Mouse (Mus musculus): Measurements from ENCODE around the gene Fez2.
A peak's percentile ranks its signal among the peaks of the same experiment; 100 is the strongest.

The Fez2 gene

DNA sequence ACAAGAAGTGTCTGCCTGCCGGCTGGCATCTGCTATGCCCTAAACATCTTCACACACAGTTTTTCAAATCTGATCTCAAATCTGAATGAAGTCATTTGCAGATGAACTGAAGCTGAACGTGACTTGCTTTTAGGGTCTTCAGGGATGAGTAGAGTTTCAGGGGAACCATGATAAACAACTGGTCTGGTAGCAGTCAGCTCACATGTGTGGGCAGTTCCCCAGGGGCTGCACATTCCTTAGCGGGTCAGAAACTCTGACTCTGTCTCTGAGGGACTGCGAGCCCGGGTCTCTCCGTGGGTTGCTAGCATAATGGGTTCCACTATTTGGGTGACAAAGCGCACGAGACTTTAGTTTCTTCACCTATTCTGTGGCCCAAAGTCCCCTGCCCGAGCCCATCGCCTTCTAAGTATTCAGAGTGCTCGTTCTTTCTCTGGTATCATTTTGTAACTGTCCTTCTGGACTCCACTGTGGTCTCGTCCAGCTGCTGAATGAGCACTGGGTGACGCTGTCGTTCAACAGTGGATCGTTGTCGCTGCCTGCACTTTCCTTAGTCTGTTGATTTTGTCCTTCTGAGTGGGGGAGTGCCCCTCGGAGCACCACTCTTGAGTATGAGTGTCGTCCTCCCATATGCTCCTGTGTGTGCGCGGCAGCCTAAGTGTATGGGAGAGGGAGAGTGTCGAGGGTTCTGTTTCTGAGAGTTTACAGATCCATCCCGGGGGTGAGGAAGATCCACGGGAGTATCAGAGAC, 53.2 kb downstream of the Fez2 start:
- no peak for DNase-seq

GRCm38 (mm10) chr17:78361939-78362728, 55.8 kb downstream of the Fez2 start:
- DNase-seq: peak; percentile 70 to 77

GRCm38 (mm10) chr17:78358251-78358726, 59.7 kb downstream of the Fez2 start:
- no peak for DNase-seq

- DNase-seq: no peak
Measured at GRCm38 (mm10) chr17:78357753-78358152, 60.2 kb downstream of the Fez2 start.

DNA sequence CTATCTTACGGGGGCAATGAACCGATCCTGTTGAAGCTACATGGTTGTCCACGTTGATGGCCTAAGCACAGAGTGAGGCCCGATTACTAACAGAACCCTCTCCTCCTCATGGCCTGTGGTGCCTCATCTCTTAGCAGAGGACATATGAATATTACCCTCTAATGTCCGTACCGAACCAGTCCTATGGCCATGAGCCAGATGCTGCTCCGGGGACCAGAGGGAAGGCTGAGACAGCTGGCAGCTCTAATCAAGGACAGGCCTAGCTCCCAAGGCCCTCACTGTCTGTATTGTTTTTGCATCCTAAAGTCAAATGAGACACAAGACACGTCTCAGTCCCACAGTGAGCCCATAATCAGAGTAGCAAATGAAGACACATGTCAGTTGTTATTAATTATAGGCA, 62.3 kb downstream of the Fez2 start:
- no peak for DNase-seq

DNA sequence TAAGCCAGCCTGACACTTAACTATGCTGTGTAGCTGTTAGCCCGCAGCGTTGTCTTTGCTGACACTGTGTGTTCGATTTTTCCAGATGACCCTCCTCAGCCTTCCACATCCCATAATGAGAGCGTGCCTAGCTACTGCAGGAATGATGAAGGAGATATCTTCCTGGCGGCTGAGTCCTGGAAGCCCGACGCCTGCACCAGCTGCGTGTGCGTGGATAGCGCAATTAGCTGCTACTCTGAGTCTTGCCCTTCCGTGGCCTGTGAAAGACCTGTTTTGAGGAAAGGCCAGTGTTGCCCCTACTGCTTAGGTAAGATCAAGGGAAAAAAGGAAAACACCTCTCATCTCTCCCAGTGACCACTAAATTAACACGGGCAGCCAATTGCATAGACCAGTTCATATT, 63.1 kb downstream of the Fez2 start:
- no peak for DNase-seq

DNA sequence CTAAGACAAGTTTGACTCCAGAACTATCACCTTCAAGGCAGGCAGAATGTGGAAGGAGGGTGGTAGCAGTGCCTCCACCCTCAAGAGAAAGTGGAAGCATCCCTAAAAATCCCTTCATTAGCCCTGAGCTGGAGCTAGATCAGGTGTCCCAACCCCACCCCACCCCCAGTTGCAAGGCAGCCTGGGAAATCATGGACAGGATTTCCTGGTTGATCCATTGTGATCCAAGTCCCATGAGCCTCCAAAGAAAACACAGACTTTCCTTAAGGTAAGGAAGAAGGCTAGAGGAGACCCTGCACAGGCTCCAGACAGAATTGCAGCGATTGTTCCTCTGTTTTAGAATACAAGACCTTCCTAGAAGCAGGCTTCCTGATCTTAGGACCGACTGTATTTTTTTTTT, 63.5 kb downstream of the Fez2 start:
- no peak for DNase-seq

DNA sequence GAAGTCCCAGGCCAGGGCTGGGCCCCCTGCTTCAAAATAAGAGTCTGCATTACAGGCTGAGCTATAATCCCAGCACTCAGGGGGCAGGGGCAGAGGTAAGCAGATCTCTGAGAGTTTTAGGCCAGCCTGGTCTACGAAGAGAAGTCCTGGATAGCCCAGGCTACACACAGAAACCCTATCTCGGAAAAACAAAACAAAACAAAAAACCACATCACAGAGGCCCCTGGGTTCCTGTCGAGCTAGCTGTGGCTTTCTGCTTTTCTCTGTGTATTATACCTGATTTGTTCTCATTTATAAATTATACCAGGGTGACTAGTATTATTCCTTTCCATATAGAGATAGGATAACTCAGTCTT, 65.5 kb downstream of the Fez2 start:
- DNase-seq: peak in 1 of 2 experiments; percentile 50

GRCm38 (mm10) chr17:78351676-78352499, 66.1 kb downstream of the Fez2 start:
- DNase-seq: peak in 1 of 2 experiments; percentile 61

GRCm38 (mm10) chr17:78347111-78347801, 70.7 kb downstream of the Fez2 start:
- DNase-seq: no peak

- no peak for DNase-seq
Measured at GRCm38 (mm10) chr17:78343688-78344087, 74.3 kb downstream of the Fez2 start.

DNA sequence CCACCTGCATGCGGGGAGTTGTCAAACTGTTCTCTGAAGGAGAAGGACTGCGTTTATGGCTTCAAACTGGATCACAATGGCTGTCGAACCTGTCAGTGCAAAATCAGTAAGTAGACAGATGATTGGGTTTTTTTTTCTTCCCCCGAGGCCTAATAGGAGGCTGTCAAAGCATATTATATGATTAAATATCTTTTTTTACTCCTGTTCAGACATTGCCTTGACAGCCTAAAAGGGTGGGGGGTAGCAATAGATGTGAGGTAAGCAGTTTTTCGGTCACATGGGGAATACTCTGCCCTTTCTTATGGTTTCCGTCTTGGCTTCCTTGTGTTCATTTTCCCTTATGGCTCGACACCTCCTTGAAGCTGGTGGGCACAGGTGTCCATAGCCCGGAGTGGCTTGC, 82.7 kb downstream of the Fez2 start:
- no peak for DNase-seq

GRCm38 (mm10) chr17:78333275-78333674, 84.7 kb downstream of the Fez2 start:
- no peak for DNase-seq

DNA sequence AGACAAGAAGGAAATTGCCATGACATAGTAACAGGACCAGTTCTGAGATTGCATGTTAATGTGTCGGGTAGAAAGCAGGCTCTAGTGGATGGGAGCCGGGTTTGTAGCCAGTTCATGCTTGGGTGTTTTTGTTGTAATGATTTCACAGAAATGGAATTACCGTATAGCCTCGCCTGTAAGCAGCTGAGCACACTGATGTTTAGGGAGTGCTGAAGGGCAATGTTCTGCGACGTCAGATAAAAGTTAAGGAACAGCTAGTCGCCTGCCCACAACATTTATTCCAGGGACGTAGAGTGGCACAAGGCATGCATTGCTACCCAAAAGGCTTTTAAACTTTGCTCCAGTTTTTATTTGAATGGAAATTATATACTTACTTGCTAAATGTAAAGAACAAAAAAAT, 86.5 kb downstream of the Fez2 start:
- DNase-seq: no peak

DNA sequence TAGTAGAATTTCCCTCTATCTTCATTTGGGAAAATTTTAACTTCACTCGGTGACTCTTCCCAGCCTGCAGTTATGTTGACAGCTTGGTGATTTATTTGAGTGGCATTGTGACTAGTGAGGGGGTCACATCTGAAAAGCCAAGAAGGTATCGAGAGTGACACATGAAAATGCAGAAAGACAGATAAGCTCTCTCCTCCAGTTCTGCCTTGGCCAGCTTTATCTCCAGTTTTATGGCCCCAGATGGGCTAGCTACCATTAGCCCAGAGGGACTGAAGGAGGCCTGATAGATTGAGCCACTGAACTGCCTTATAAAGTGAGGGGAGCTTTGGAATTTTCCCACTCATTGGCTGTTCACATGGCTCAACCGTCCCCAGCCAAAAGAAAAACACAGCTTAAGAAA, 89.7 kb downstream of the Fez2 start:
- DNase-seq: no peak

DNA sequence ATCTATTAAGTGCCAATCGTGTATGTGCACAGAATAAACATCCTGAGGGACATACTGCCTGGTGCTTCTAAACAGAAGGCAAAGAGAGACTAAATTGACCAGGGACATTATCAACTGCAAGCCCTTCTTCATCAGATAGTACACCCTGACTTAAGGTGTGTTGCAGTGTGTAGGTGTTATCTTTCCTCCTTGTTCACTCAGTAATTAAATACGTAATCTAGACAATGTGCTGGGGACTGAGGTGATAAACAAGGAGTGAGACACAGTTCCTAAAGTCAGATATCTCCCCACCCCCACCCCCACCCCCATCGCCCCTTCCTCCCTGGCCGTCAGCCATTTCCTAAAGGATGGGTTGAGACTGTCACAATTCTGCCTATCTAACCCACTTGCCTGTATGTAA, 90.8 kb downstream of the Fez2 start:
- DNase-seq: no peak

- no peak for DNase-seq
Measured at GRCm38 (mm10) chr17:78326381-78326780, 91.6 kb downstream of the Fez2 start.

DNA sequence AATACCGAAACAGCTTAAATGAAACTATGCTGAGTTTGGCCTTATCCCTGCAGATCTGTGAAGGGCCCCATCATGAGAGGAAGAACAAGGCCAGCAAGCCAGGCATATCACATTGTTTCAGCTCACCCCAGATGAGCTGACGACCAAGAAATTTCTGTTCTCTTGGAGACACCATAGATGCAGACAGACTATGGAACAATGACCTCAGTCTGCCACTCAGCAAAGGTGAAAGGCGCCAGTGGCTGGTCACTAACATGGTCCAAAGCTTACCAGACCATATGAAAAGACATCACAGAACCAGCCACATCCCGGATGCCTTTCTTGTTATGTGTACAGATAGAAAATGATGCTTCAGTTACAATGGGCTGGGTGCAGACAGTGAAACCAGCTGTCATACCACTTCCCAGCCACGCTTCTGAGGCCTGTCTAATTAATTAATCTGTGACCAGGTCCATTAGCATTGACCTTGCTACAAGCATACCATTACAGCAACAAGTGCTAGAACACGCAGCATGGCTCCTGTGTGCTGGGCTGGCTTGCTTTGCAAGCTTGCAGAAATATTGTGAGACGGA, 92.1 kb downstream of the Fez2 start:
- DNase-seq: no peak

DNA sequence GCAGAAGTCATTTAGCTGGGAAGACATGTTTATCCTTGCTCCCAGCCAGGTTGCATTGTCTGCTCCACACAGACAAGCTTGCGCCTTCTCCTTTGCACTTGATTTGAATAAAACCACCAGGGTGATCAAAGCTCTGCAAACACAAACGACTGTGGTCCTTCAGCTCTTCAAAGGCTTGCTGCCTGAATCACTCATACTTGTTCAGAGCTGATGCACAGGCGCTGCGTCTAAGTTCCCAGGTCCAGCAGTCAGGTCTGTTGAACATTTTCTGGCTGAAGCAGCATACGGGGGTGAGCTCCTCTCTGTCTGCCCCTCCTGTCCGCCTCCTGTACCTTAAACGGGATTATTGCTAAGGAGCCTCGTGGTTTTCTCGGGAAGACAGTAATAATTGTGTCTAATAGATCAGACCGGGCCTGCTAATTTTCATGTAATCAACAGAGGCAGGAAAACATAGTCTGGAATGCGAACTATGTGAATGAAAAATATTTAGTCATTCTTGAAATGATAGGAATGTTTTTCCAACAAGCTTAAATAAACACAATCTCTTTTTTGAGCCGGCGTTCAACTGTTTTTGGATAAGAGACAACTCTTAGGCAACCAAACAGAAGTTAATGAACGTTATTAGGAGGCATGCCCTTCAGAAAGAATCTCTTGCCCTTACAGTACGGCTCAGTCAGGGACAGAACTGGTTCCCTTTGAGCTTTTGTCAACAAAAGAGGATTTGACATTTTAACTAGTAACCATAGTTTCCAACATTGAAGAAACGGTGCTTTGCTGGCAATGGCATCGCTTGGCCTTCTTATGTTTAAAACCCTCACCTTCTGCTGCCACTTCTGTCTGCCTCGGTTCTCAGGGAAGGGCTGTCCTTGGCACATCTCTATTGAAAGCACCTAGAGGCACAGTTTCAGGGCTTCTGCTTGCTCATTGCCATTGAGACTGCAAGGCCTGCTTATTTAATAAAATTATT, 95.3 kb downstream of the Fez2 start:
- DNase-seq: no peak

- no peak for DNase-seq
Measured at GRCm38 (mm10) chr17:78321216-78321835, 96.6 kb downstream of the Fez2 start.
